Mouse (Mus musculus) brain, embryonic 14.5 days (tissue): ENCODE measurements around the gene Gm42372. TPM values are rescaled to one million over a fixed set of nuclear protein-coding genes. Genes with fewer than 3 reads are reported as not detected.

ENCODE experiments used
- DNase-seq: peaks from one replicate; pipeline ENCODE4 v3.0.0-alpha.2; 2011; ENCODE audit warnings: low read depth
- CTCF ChIP-seq: fragments of 200-500 bp; IDR thresholded peaks from 2 replicates; pipeline ENCODE4 v1.5.1; 2012; ENCODE audit warnings: inconsistent platforms, mild to moderate bottlenecking, moderate library complexity, borderline replicate concordance; ENCODE audit not compliant: insufficient read depth, insufficient read length; ENCODE audit errors: extremely low read depth
- POLR2A ChIP-seq: fragments of 200-500 bp; IDR thresholded peaks from 2 replicates; pipeline ENCODE4 v1.6.1; 2012; ENCODE audit warnings: mild to moderate bottlenecking, inconsistent platforms, borderline replicate concordance; ENCODE audit not compliant: poor library complexity, insufficient read depth, insufficient read length, severe bottlenecking; ENCODE audit errors: extremely low read depth
- polyA plus RNA-seq: library from polyadenylated mRNA; depleted of rRNA; stranded (reverse); fragments of >200 nt; gene quantifications from 2 replicates; pipeline ENCODE4 v1.2.3, GENCODE M21; 2012

The Gm42372 gene
- polyA plus RNA-seq, 1 experiment, result 19.6 TPM

GRCm38 (mm10) chr7:16999650-17000049, 16.8 kb downstream of the Gm42372 start:
- peak; percentile 78 for DNase-seq
- TF ChIP-seq CTCF (peak; percentile 99), POLR2A (no peak)

DNA sequence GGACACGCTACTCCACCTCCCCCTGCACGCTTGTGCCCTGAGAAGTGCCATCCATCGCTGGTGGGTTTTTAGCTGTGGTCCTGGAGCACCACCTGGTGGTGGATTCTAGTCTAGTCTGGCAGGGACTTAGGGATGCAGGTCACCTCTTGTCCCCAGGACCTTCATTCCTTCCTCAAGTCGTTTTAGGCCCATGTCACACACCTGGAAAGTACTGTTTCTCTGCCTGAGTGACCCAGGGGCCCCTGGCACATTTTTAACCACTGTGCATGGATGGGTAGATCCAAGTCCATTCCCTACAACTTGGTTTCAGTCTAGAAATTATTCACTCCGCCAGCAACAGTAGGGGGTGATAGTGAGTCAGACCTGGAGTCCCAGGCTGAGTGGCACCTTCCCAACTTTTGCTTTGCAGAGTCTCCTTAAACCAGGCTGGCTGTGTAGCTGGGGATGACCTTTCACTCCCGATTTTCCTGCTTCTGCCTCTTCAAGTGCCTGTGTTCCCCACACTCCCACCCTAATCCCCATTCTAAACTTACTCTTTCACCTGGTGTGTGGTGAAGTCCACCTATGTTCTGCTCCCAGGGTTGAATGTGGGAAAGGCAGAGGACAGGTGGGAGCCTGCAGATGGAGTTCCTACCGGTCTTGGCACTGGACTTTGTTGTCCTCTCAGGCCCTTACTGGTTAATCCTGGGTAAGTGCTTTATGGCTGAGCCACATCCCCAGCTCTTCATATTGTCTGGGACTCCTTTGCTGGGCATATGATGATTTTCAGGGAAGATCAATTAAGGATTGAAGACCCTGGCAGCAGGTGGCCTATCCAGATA, 19.7 kb downstream of the Gm42372 start:
- TF ChIP-seq POLR2A (no peak), CTCF (peak; percentile 87)

DNA sequence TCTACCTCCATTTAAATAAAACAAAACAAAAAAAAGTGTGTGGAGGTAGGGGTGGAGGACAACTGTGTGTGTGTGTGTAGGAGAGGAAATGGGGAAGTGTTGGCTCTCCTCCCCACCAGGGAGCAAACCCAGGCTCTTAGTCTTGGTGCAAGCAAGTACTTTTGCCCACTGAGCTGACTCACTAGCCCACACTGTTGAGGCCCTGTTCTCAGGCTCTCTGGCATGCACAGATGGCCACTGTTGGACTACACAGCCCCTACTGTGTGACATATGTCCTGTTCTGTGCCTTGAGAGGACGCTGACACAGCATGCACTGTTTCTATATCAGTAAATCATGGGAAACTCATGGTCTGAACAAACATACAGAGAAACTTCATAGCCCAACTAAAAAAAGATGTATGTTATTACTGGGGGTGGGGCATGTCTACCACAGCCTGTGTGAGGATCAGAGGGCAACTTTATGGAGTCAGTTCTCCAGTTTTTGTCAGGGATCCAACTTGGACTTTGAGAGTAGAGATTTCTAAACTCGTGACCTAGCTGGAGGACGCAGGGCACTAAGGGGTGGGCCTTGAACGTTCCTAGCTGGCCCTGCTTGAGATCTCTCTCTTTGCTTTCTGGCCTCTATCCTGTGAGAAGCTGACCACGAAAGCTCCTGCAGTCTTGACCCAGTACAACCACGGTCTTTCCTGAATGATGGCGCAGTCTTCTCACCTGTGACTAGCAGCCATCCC, 20.5 kb downstream of the Gm42372 start:
- TF ChIP-seq CTCF (no peak), POLR2A (no peak)
- no peak for DNase-seq

More for the DNA sequence above, 19.7 kb downstream of the Gm42372 start:
- DNase-seq, result peak; percentile 90

GRCm38 (mm10) chr7:17004716-17005115, 21.8 kb downstream of the Gm42372 start:
- no peak for TF ChIP-seq CTCF
- TF ChIP-seq POLR2A, result no peak
- no peak for DNase-seq

GRCm38 (mm10) chr7:17007300-17007699, 24.4 kb downstream of the Gm42372 start:
- DNase-seq, result no peak
- TF ChIP-seq CTCF (peak; percentile 61), POLR2A (no peak)

DNA sequence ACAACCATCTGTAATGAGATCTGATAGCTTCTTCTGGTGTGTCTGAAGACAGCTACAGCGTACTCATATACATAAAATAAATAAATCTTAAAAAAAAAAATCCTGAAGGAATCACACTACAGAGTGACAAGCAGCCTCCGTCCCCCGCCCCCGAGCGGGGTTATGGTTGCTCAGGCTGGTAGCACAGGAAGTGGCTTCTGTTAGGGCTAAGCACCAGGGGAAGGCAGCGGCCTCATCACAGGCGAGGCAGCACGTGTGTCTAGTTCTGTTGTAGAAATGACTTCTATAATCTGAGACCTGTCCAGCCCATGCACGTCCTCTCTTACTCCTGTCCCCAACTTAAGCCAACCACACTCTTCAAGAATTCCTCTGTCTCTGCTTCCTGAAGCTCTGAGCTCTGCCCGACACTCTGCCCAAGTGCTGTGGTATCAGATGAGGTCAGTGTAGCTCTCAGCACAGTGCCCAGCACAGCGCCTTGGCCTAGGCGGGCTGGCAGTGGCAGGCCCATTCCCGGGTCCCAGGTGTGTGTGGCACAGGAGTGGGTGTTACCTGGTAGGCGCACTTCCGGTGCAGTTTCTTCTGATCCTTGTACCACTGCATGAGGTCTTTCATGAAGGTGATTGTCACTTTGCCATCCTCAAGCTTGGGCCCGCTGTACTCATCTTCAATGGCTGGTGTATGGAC, 26.6 kb downstream of the Gm42372 start:
- TF ChIP-seq POLR2A, result no peak
- no peak for TF ChIP-seq CTCF
- no peak for DNase-seq

DNA sequence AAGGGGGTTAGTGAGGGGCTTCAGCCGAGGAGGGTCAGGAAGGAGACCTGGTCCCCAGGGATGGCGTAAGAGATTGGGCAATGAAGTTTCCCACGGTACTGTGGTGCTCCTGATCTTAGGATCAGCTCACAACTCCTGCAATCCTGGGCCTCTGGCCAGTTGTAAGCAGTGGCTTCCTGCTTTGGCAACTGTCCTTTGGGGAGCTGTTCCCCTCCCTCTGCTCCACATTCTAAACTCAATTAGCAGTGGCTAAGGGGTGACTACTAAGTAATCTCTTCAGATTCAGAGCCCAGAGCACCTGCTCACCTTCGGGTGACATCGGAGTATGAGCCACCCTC, 27.1 kb downstream of the Gm42372 start:
- no peak for DNase-seq
- no peak for TF ChIP-seq POLR2A
- no peak for TF ChIP-seq CTCF

- no peak for DNase-seq
- TF ChIP-seq POLR2A (no peak), CTCF (no peak)
Observed at GRCm38 (mm10) chr7:17011909-17012590, 29.2 kb downstream of the Gm42372 start.

DNA sequence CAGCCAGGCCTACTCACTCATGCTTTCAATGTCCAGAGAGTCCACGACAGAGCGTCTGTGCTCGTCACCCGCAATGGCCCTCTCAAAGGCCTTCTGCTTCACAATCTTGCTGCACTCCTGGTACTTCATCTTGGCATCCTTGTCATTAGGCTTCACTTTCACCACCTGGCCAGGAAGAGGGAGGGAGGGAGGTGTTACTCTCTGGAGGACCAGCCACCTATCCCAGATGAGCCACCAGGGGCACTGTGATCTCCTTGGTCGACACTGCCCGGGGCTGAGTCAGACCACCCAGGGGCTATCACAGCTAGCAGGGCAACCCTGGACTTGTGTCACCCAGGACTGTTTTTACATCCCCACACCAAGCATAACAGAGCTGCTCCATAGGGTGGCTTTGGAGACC, 32.5 kb downstream of the Gm42372 start:
- no peak for DNase-seq
- TF ChIP-seq CTCF (peak; percentile 17; the same call in 1 of the 2 replicates), POLR2A (no peak)

- TF ChIP-seq CTCF, result no peak
- TF ChIP-seq POLR2A, result no peak
- peak; percentile 94 for DNase-seq
Observed at GRCm38 (mm10) chr7:17017036-17017435, 34.1 kb downstream of the Gm42372 start.

DNA sequence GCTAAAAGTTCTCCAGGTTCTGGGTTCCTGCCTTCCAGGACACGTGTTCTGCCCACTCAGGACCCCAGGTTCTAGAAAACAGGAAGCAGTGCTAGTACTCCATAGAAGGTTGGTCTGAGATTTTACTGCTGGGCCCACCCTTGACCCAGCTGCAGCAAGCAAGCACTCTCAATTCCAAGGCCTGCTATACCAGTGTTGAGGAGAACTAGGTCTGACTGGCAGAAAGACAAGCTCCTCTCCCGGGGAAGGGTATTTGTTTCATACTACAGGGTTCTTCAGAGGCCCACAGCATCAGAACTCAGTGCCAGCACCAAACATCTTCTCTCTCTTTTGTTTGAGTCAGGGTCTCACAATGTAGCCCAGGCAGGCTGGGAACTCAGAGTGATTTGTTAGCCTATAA, 35.0 kb downstream of the Gm42372 start:
- DNase-seq, result no peak
- TF ChIP-seq POLR2A, result no peak
- TF ChIP-seq CTCF, result no peak
